Mouse (Mus musculus) olfactory bulb, adult 2 months (tissue): ENCODE results near the gene Dhh.

Source experiments
- CTCF ChIP-seq: fragments of 200-500 bp; IDR thresholded peaks from 2 replicates; pipeline ENCODE4 v1.5.1; 2012; ENCODE audit warnings: low read depth, mild to moderate bottlenecking, low read length, moderate library complexity; ENCODE audit not compliant: insufficient read depth
- POLR2A ChIP-seq: fragments of 200-500 bp; IDR thresholded peaks from 2 replicates; pipeline ENCODE4 v1.6.1; 2012; ENCODE audit warnings: mild to moderate bottlenecking, low read depth, low read length, moderate library complexity; ENCODE audit not compliant: insufficient read depth

- TF ChIP-seq CTCF (no peak), POLR2A (no peak)
Measured at GRCm38 (mm10) chr15:98930998-98931397, 32.7 kb upstream of the Dhh start.
